Mouse (Mus musculus) hindbrain, embryonic 13.5 days (tissue): Measurements from ENCODE around the gene Bcas3. TPM values are rescaled to one million over a fixed set of nuclear protein-coding genes. Genes with fewer than 3 reads are reported as not detected.
A peak's percentile ranks its signal among the peaks of the same experiment; 100 is the strongest.
"Not testable (repeated sequence)": the region's sequence is repeated elsewhere in the genome, so short reads cannot be mapped to it uniquely, and the experiment has no call there.

Experiments
- ATAC-seq: fragments of 200-750 bp; cut with Nextera tagmentation; 2 replicates; pipeline ENCODE4 v1.8.0; 2017; ENCODE audit warnings: moderate TSS enrichment; ENCODE audit not compliant: low FRiP score
- H3K27ac ChIP-seq: fragments of 300-500 bp; sonication (generic); 2 replicates; pipeline ENCODE4 v1.5.1; 2015; ENCODE audit warnings: inconsistent platforms, mild to moderate bottlenecking, moderate library complexity
- H3K27me3 ChIP-seq: fragments of 300-500 bp; sonication (generic); 2 replicates; pipeline ENCODE4 v1.6.1; 2015; ENCODE audit warnings: mild to moderate bottlenecking, inconsistent platforms
- H3K36me3 ChIP-seq: fragments of 300-500 bp; sonication (generic); 2 replicates; pipeline ENCODE4 v1.6.1; 2015; ENCODE audit warnings: mild to moderate bottlenecking, inconsistent platforms
- H3K4me1 ChIP-seq: fragments of 300-500 bp; sonication (generic); replicated peaks from 2 replicates; pipeline ENCODE4 v1.6.1; 2015; ENCODE audit warnings: inconsistent platforms
- H3K4me2 ChIP-seq: fragments of 300-500 bp; sonication (generic); 2 replicates; pipeline ENCODE4 v1.6.1; 2015; ENCODE audit warnings: inconsistent platforms, mild to moderate bottlenecking, moderate library complexity
- H3K4me3 ChIP-seq: fragments of 300-500 bp; sonication (generic); 2 replicates; pipeline ENCODE4 v1.5.1; 2015; ENCODE audit warnings: mild to moderate bottlenecking, inconsistent platforms
- H3K9ac ChIP-seq: fragments of 300-500 bp; sonication (generic); 2 replicates; pipeline ENCODE4 v1.6.1; 2015; ENCODE audit warnings: mild to moderate bottlenecking, inconsistent platforms
- H3K9me3 ChIP-seq: fragments of 300-500 bp; sonication (generic); 2 replicates; pipeline ENCODE4 v1.6.1; 2016; ENCODE audit warnings: inconsistent platforms
- WGBS: fragments of 180-500 bp; shearing (Covaris S2); methylation state at CpG from one replicate; pipeline ENCODE4 v1.1.7; 2015; 5-methylcytosine and 5-hydroxymethylcytosine counted together
- polyA plus RNA-seq: library from polyadenylated mRNA; unstranded; fragments of >200 nt; fragmentation: Nextera tagmentation; extraction: Ambion mirVana; gene quantifications from 2 replicates; pipeline ENCODE4 v1.2.1, GENCODE M21; 2015

Bcas3 gene
- polyA plus RNA-seq, 1 experiment from 2014 or later: 34.0 TPM

DNA sequence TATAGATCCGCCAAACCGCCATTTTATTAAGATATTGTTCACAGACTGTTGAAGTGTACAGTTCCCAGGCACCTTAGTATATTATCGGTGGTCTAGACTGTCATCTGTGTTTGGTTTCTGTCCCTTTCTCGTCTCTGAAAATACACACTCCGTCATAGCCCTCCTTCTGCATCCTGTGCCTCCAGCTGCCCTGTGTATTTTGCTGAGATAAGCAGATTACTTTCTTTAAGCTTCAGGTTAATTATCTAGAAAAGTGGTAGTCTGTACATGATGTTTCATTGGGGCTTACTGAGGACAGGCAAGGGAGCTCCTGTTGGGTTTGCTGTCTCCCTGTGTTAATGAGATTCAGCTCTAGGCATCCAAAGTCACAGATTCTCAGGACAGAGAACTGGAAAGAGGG is 146.6 kb downstream of the Bcas3 start:
- Histone ChIP-seq H3K27ac (no peak overlapping the region), H3K36me3 (peaks cover 2% of the 10 kb centered on the region; the same call in 1 of the 2 replicates), H3K27me3 (no peaks in the 10 kb centered on the region), H3K9ac (no peak overlapping the region), H3K4me2 (no peak overlapping the region), H3K4me3 (no peak overlapping the region), H3K4me1 (no peaks in the 10 kb centered on the region), H3K9me3 (no peaks in the 10 kb centered on the region)
- WGBS: 89% methylated on average over 5 of the region's 5 CpGs
- no peak for ATAC-seq

GRCm38 (mm10) chr11:85502031-85502430 is 149.1 kb downstream of the Bcas3 start:
- H3K4me2 ChIP-seq: no peak overlapping the region
- no peak overlapping the region for H3K27ac ChIP-seq
- H3K9ac ChIP-seq: no peak overlapping the region
- ATAC-seq: no peak
- no peaks in the 10 kb centered on the region for H3K27me3 ChIP-seq
- no peaks in the 10 kb centered on the region for H3K9me3 ChIP-seq
- H3K36me3 ChIP-seq: no peaks in the 10 kb centered on the region
- 73% methylated on average over 3 of the region's 3 CpGs for WGBS
- H3K4me3 ChIP-seq: no peak overlapping the region
- no peaks in the 10 kb centered on the region for H3K4me1 ChIP-seq

- not testable (repeated sequence) for H3K4me2 ChIP-seq
These were observed 151.8 kb downstream of the Bcas3 start for GRCm38 (mm10) chr11:85504812-85505211.

DNA sequence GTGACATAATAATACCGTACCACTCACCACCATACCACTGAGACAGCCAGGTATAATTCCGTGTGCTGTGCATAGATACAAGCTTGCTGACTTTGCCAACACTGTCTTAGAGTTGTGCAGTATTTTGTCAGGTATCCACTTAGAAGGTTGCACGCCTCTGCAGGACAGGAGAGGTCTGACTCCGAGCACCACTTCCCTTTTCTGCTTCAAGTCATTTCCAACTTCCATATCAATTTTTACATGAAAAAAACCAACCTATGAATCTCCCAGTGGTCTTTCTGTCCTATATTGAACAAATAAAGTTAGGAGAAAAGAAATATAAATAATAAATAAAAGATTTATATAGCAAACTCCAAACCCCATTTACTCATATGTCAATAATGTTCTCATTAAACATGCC is 152.8 kb downstream of the Bcas3 start:
- ATAC-seq: no peak
- 92% methylated on average over 4 of the region's 4 CpGs for WGBS
- Histone ChIP-seq H3K4me2 (no peak overlapping the region), H3K9ac (no peak overlapping the region), H3K27me3 (no peaks in the 10 kb centered on the region), H3K36me3 (no peaks in the 10 kb centered on the region), H3K4me3 (no peak overlapping the region), H3K4me1 (peaks cover 4% of the 10 kb centered on the region), H3K27ac (no peak overlapping the region), H3K9me3 (no peaks in the 10 kb centered on the region)

More at GRCm38 (mm10) chr11:85504812-85505211, 151.8 kb downstream of the Bcas3 start:
- not testable (repeated sequence) for H3K36me3 ChIP-seq, H3K27ac ChIP-seq, H3K4me1 ChIP-seq, H3K27me3 ChIP-seq, H3K4me3 ChIP-seq, ATAC-seq, H3K9ac ChIP-seq, H3K9me3 ChIP-seq
- WGBS: 45% methylated on average over 4 of the region's 4 CpGs

- WGBS: 55% methylated on average over 12 of the region's 12 CpGs
- H3K9ac ChIP-seq: no peak overlapping the region
These were observed 156.4 kb downstream of the Bcas3 start for GRCm38 (mm10) chr11:85509334-85509733.

DNA sequence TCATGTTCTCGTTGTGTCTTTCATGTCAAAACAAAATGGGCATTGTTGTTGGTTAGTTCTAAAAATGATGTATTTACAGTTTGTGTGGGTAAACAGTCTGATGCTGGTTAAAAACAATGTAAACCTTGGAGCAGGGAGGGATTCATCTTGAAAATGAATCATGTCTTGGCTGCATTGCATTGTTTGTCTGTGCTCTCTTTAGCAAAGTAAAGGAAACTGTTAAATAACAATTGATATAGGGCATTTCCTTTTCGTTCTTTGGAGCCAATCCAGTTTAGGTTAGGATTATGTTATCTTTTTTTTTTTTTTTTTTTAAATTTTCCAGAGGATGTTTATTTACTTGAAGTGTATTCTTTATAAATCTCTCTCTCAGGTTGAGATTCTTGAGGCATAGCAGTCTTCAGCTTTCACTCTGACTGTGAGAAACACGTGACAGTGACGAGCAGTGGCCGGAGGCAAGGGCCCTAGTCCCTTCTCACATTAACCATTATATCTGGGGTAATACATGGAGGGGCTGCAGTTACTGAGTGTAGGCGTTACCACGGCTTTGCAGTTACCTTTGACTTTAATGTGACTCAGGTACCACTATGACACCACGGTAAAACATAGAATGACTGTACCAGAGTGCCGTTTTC is 158.4 kb downstream of the Bcas3 start:
- no peak overlapping the region for H3K4me2 ChIP-seq
- H3K4me3 ChIP-seq: no peak overlapping the region
- no peak overlapping the region for H3K27ac ChIP-seq
- no peak for ATAC-seq
- 89% methylated on average over 9 of the region's 9 CpGs for WGBS
- H3K9ac ChIP-seq: no peak overlapping the region
- 0 out of 2 replicates have a peak, but pooled peaks cover 5% of the 10 kb centered on the region for H3K27me3 ChIP-seq
- H3K4me1 ChIP-seq: peaks cover 4% of the 10 kb centered on the region
- no peaks in the 10 kb centered on the region for H3K36me3 ChIP-seq
- no peaks in the 10 kb centered on the region for H3K9me3 ChIP-seq

More at GRCm38 (mm10) chr11:85509334-85509733, 156.4 kb downstream of the Bcas3 start:
- H3K9me3 ChIP-seq: no peaks in the 10 kb centered on the region
- H3K36me3 ChIP-seq: no peaks in the 10 kb centered on the region
- H3K4me1 ChIP-seq: peaks cover 4% of the 10 kb centered on the region
- no peak overlapping the region for H3K4me3 ChIP-seq
- no peak overlapping the region for H3K27ac ChIP-seq
- H3K4me2 ChIP-seq: no peak overlapping the region
- 0 out of 2 replicates have a peak, but pooled peaks cover 2% of the 10 kb centered on the region for H3K27me3 ChIP-seq
- ATAC-seq: no peak

- Histone ChIP-seq H3K27me3 (peaks cover 13% of the 10 kb centered on the region; the same call in 1 of the 2 replicates), H3K4me1 (no peaks in the 10 kb centered on the region), H3K36me3 (no peaks in the 10 kb centered on the region), H3K4me2 (no peak overlapping the region), H3K9me3 (no peaks in the 10 kb centered on the region), H3K27ac (no peak overlapping the region), H3K9ac (no peak overlapping the region), H3K4me3 (no peak overlapping the region)
- 92% methylated on average over 7 of the region's 7 CpGs for WGBS
- ATAC-seq: no peak
These were observed 163.8 kb downstream of the Bcas3 start for GRCm38 (mm10) chr11:85516724-85517123.

GRCm38 (mm10) chr11:85518025-85518756 is 165.2 kb downstream of the Bcas3 start:
- H3K4me1 ChIP-seq: peaks cover under 1% of the 10 kb centered on the region; the same call in 1 of the 2 replicates
- no peaks in the 10 kb centered on the region for H3K9me3 ChIP-seq
- no peak overlapping the region for H3K4me2 ChIP-seq
- H3K27me3 ChIP-seq: peaks cover 15% of the 10 kb centered on the region
- no peaks in the 10 kb centered on the region for H3K36me3 ChIP-seq
- no peak overlapping the region for H3K9ac ChIP-seq
- WGBS: 47% methylated on average over 3 of the region's 3 CpGs
- no peak for ATAC-seq
- no peak overlapping the region for H3K4me3 ChIP-seq
- H3K27ac ChIP-seq: no peak overlapping the region

DNA sequence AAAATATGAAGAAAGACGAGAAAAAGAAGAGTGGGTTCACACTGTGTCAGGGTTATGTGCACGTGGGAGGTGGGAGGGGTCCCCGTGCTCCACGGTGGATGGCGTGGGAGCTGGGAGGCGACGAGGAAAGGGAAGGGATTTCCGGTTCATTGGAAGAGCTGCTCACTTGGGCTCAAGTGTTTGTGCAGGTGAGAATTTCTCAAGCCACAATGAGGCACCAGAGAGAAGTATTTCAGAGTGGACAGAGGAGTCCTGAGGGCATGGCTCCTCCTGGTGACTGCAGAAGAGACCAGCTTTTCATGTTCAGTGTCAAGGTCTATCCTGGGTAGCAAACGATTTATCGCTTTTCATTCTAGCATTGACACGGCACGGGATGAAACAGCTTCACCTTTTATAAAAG is 167.3 kb downstream of the Bcas3 start:
- Histone ChIP-seq H3K27ac (no peak overlapping the region), H3K27me3 (peaks cover 21% of the 10 kb centered on the region), H3K9ac (no peak overlapping the region), H3K4me1 (peaks cover 18% of the 10 kb centered on the region), H3K9me3 (no peaks in the 10 kb centered on the region), H3K36me3 (no peaks in the 10 kb centered on the region), H3K4me2 (no peak overlapping the region), H3K4me3 (no peak overlapping the region)
- 80% methylated on average over 12 of the region's 12 CpGs for WGBS
- ATAC-seq: no peak

GRCm38 (mm10) chr11:85520996-85521395 is 168.0 kb downstream of the Bcas3 start:
- WGBS: 75% methylated on average over 4 of the region's 4 CpGs
- no peak for ATAC-seq
- H3K4me2 ChIP-seq: no peak overlapping the region
- H3K27ac ChIP-seq: no peak overlapping the region
- no peaks in the 10 kb centered on the region for H3K9me3 ChIP-seq
- no peak overlapping the region for H3K4me3 ChIP-seq
- peaks cover 29% of the 10 kb centered on the region for H3K27me3 ChIP-seq
- peaks cover 22% of the 10 kb centered on the region for H3K4me1 ChIP-seq
- H3K36me3 ChIP-seq: no peaks in the 10 kb centered on the region
- no peak overlapping the region for H3K9ac ChIP-seq

DNA sequence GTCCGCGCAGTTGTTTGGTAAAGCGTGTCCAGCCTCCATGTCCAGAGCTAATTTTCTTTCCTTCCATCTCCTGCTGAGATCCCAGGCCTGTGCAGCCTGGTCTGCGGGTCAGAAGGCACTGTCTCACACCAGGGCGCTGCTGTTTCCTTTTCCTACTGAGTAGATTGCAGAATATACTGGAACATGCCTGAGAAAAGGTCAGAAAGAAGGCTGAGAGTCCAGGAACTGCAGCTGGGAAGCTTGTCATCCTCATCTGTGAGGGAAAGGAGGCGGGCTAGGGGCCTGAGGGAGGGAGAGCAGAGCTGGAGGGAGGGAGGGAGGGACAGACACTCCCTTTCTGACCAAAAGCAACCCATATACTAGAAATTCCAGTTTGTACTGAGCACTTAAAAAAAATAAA is 170.7 kb downstream of the Bcas3 start:
- Histone ChIP-seq H3K9me3 (no peaks in the 10 kb centered on the region), H3K4me1 (peaks cover 37% of the 10 kb centered on the region), H3K9ac (no peak overlapping the region), H3K4me2 (peak overlapping the region; percentile 57), H3K27ac (no peak overlapping the region), H3K36me3 (no peaks in the 10 kb centered on the region), H3K4me3 (no peak overlapping the region), H3K27me3 (peaks cover 44% of the 10 kb centered on the region)
- no peak for ATAC-seq
- 20% methylated on average over 6 of the region's 6 CpGs for WGBS

GRCm38 (mm10) chr11:85524186-85524585 is 171.2 kb downstream of the Bcas3 start:
- Histone ChIP-seq H3K4me3 (peak overlapping the region; percentile 32), H3K36me3 (no peaks in the 10 kb centered on the region), H3K27me3 (peaks cover 47% of the 10 kb centered on the region), H3K9ac (peak overlapping the region; percentile 62), H3K4me2 (peak overlapping the region; percentile 57), H3K9me3 (no peaks in the 10 kb centered on the region), H3K4me1 (peaks cover 37% of the 10 kb centered on the region), H3K27ac (no peak overlapping the region)
- WGBS: 9% methylated on average over 12 of the region's 12 CpGs
- peak; percentile 59; the same call in 1 of the 2 replicates for ATAC-seq
